Mouse (Mus musculus) limb, embryonic 15.5 days (tissue): ENCODE measurements around the gene Adgrf5. TPM values are rescaled to one million over a fixed set of nuclear protein-coding genes. Genes with fewer than 3 reads are reported as not detected.
A peak's percentile ranks its signal among the peaks of the same experiment; 100 is the strongest.

Experiments used
- ATAC-seq: fragments of 200-750 bp; cut with Nextera tagmentation; 2 replicates; pipeline ENCODE4 v1.8.0; 2017; ENCODE audit warnings: low read depth, moderate TSS enrichment; ENCODE audit not compliant: insufficient number of reproducible peaks, low FRiP score, low TSS enrichment
- H3K27ac ChIP-seq: fragments of 300-500 bp; sonication (generic); 2 replicates; pipeline ENCODE4 v1.5.1; 2015; ENCODE audit warnings: moderate library complexity, mild to moderate bottlenecking, inconsistent platforms
- H3K27me3 ChIP-seq: fragments of 300-500 bp; sonication (generic); 2 replicates; pipeline ENCODE4 v1.6.1; 2015; ENCODE audit warnings: inconsistent platforms
- H3K36me3 ChIP-seq: fragments of 300-500 bp; sonication (generic); 2 replicates; pipeline ENCODE4 v1.6.1; 2015; ENCODE audit warnings: inconsistent platforms
- H3K4me1 ChIP-seq: fragments of 300-500 bp; sonication (generic); 2 replicates; pipeline ENCODE4 v1.6.1; 2015; ENCODE audit warnings: inconsistent platforms
- H3K4me2 ChIP-seq: fragments of 300-500 bp; sonication (generic); 2 replicates; pipeline ENCODE4 v1.6.1; 2015; ENCODE audit warnings: mild to moderate bottlenecking, inconsistent platforms
- H3K4me3 ChIP-seq: fragments of 300-500 bp; sonication (generic); 2 replicates; pipeline ENCODE4 v1.5.1; 2015; ENCODE audit warnings: mild to moderate bottlenecking, inconsistent platforms
- H3K9ac ChIP-seq: fragments of 300-500 bp; sonication (generic); 2 replicates; pipeline ENCODE4 v1.6.1; 2015; ENCODE audit warnings: inconsistent platforms
- H3K9me3 ChIP-seq: fragments of 300-500 bp; sonication (generic); 2 replicates; pipeline ENCODE4 v1.6.1; 2016; ENCODE audit warnings: inconsistent platforms
- WGBS: fragments of 180-500 bp; shearing (Covaris S2); methylation state at CpG from one replicate; pipeline ENCODE4 v1.1.7; 2015; 5-methylcytosine and 5-hydroxymethylcytosine counted together
- polyA plus RNA-seq: library from polyadenylated mRNA; unstranded; fragments of >200 nt; fragmentation: Nextera tagmentation; extraction: Ambion mirVana; gene quantifications from 2 replicates; pipeline ENCODE4 v1.2.1, GENCODE M21; 2015

Adgrf5 gene
- polyA plus RNA-seq, 1 experiment from 2014 or later = 13.4 TPM

GRCm38 (mm10) chr17:43357902-43358539, 2.2 kb upstream of the Adgrf5 start:
- H3K9ac ChIP-seq = no peak overlapping the region
- no peaks in the 10 kb centered on the region for H3K27me3 ChIP-seq
- H3K4me1 ChIP-seq = peaks cover 9% of the 10 kb centered on the region; the same call in 1 of the 2 replicates
- H3K4me2 ChIP-seq = no peak overlapping the region
- WGBS = 14% methylated on average over 9 of the region's 9 CpGs
- H3K4me3 ChIP-seq = no peak overlapping the region
- ATAC-seq = no peak
- no peaks in the 10 kb centered on the region for H3K36me3 ChIP-seq
- no peaks in the 10 kb centered on the region for H3K9me3 ChIP-seq
- no peak overlapping the region for H3K27ac ChIP-seq

- 78% methylated on average over 11 of the region's 11 CpGs for WGBS
- Histone ChIP-seq H3K4me1 (peaks cover 9% of the 10 kb centered on the region; the same call in 1 of the 2 replicates), H3K9me3 (no peaks in the 10 kb centered on the region), H3K36me3 (no peaks in the 10 kb centered on the region), H3K4me2 (no peak overlapping the region), H3K27ac (no peak overlapping the region), H3K4me3 (peak overlapping the region; percentile 22; the same call in 1 of the 2 replicates), H3K9ac (no peak overlapping the region), H3K27me3 (no peaks in the 10 kb centered on the region)
- no peak for ATAC-seq
Observed at GRCm38 (mm10) chr17:43361021-43361420, 770 bp downstream of the Adgrf5 start.

GRCm38 (mm10) chr17:43362362-43362761, 2.1 kb downstream of the Adgrf5 start:
- WGBS = 70% methylated on average over 11 of the region's 11 CpGs
- H3K4me3 ChIP-seq = no peak overlapping the region
- no peak for ATAC-seq
- H3K27ac ChIP-seq = no peak overlapping the region
- no peaks in the 10 kb centered on the region for H3K9me3 ChIP-seq
- no peaks in the 10 kb centered on the region for H3K27me3 ChIP-seq
- H3K4me1 ChIP-seq = peaks cover 9% of the 10 kb centered on the region; the same call in 1 of the 2 replicates
- no peak overlapping the region for H3K4me2 ChIP-seq
- no peak overlapping the region for H3K9ac ChIP-seq
- H3K36me3 ChIP-seq = no peaks in the 10 kb centered on the region

GRCm38 (mm10) chr17:43362881-43363280, 2.6 kb downstream of the Adgrf5 start:
- no peak overlapping the region for H3K27ac ChIP-seq
- H3K27me3 ChIP-seq = no peaks in the 10 kb centered on the region
- WGBS = 65% methylated on average over 6 of the region's 6 CpGs
- no peak overlapping the region for H3K4me3 ChIP-seq
- no peaks in the 10 kb centered on the region for H3K9me3 ChIP-seq
- H3K9ac ChIP-seq = no peak overlapping the region
- H3K36me3 ChIP-seq = no peaks in the 10 kb centered on the region
- ATAC-seq = no peak
- H3K4me1 ChIP-seq = peaks cover 9% of the 10 kb centered on the region; the same call in 1 of the 2 replicates
- no peak overlapping the region for H3K4me2 ChIP-seq

DNA sequence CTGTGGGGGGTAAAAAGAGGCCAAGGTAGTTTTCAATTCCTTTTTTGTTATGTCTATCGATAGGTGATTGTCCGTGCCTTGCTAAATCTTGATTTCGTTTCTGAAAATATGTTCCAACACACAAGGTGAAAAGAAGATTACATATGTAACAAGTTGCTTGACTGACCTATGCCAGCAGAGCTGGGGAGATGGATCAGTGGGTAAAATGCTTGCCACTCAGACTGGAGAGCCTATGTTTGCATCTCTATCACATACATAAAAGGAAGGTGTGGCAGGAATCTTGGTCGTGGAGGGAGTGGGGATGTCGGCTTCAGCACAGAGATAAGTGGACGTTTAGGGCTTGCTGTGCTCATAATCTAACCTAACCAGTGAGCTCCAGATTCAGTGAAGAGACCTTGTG, 3.7 kb downstream of the Adgrf5 start:
- no peak overlapping the region for H3K27ac ChIP-seq
- H3K4me2 ChIP-seq = no peak overlapping the region
- H3K4me3 ChIP-seq = no peak overlapping the region
- H3K27me3 ChIP-seq = no peaks in the 10 kb centered on the region
- no peak overlapping the region for H3K9ac ChIP-seq
- peaks cover 9% of the 10 kb centered on the region; the same call in 1 of the 2 replicates for H3K4me1 ChIP-seq
- no peaks in the 10 kb centered on the region for H3K9me3 ChIP-seq
- no peaks in the 10 kb centered on the region for H3K36me3 ChIP-seq
- ATAC-seq = no peak
- 60% methylated on average over 6 of the region's 6 CpGs for WGBS

GRCm38 (mm10) chr17:43365297-43365696, 5.0 kb downstream of the Adgrf5 start:
- WGBS = 77% methylated on average over 6 of the region's 6 CpGs
- Histone ChIP-seq H3K27ac (no peak overlapping the region), H3K9me3 (no peaks in the 10 kb centered on the region), H3K4me3 (no peak overlapping the region), H3K36me3 (no peaks in the 10 kb centered on the region), H3K4me1 (peaks cover 3% of the 10 kb centered on the region; the same call in 1 of the 2 replicates), H3K27me3 (no peaks in the 10 kb centered on the region), H3K4me2 (no peak overlapping the region), H3K9ac (no peak overlapping the region)
- ATAC-seq = no peak

GRCm38 (mm10) chr17:43366486-43366885, 6.2 kb downstream of the Adgrf5 start:
- Histone ChIP-seq H3K36me3 (no peaks in the 10 kb centered on the region), H3K27ac (no peak overlapping the region), H3K4me1 (no peaks in the 10 kb centered on the region), H3K27me3 (no peaks in the 10 kb centered on the region), H3K9me3 (no peaks in the 10 kb centered on the region), H3K9ac (no peak overlapping the region), H3K4me3 (no peak overlapping the region), H3K4me2 (no peak overlapping the region)
- ATAC-seq = no peak
- 77% methylated on average over 9 of the region's 9 CpGs for WGBS

DNA sequence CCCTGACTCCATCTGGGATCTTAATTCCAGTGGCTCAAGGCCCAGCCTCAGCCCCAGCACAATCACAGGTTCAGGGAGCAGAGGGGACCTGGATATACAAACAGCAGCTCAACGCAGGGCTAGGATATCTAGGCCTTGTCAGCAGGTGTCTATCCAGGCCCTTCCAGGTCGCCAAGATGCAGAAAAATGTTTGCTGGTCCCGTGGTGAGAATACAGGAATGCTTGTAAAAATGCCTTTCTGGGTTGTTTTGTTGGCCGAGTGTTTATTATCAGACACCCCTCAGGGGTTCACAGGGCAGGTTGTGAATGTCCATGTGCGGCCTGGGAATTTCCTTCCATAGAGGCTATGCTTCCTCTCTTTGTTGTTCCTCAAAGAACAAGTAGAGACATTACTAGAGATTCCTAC, 7.9 kb downstream of the Adgrf5 start:
- Histone ChIP-seq H3K27me3 (no peaks in the 10 kb centered on the region), H3K36me3 (no peaks in the 10 kb centered on the region), H3K4me3 (no peak overlapping the region), H3K4me2 (no peak overlapping the region), H3K9ac (no peak overlapping the region), H3K9me3 (no peaks in the 10 kb centered on the region), H3K4me1 (no peaks in the 10 kb centered on the region), H3K27ac (no peak overlapping the region)
- 24% methylated on average over 5 of the region's 5 CpGs for WGBS
- ATAC-seq = no peak

GRCm38 (mm10) chr17:43372604-43373003, 12.4 kb downstream of the Adgrf5 start:
- no peaks in the 10 kb centered on the region for H3K36me3 ChIP-seq
- H3K27ac ChIP-seq = no peak overlapping the region
- no peak overlapping the region for H3K4me2 ChIP-seq
- no peaks in the 10 kb centered on the region for H3K4me1 ChIP-seq
- no peak overlapping the region for H3K4me3 ChIP-seq
- no peaks in the 10 kb centered on the region for H3K27me3 ChIP-seq
- H3K9ac ChIP-seq = no peak overlapping the region
- no peaks in the 10 kb centered on the region for H3K9me3 ChIP-seq
- ATAC-seq = no peak
- 71% methylated on average over 4 of the region's 4 CpGs for WGBS

GRCm38 (mm10) chr17:43374020-43374419, 13.8 kb downstream of the Adgrf5 start:
- Histone ChIP-seq H3K9me3 (no peaks in the 10 kb centered on the region), H3K27ac (no peak overlapping the region), H3K27me3 (no peaks in the 10 kb centered on the region), H3K4me1 (no peaks in the 10 kb centered on the region), H3K4me3 (no peak overlapping the region), H3K4me2 (no peak overlapping the region), H3K9ac (no peak overlapping the region), H3K36me3 (no peaks in the 10 kb centered on the region)
- no peak for ATAC-seq
- WGBS = 61% methylated on average over 4 of the region's 4 CpGs

DNA sequence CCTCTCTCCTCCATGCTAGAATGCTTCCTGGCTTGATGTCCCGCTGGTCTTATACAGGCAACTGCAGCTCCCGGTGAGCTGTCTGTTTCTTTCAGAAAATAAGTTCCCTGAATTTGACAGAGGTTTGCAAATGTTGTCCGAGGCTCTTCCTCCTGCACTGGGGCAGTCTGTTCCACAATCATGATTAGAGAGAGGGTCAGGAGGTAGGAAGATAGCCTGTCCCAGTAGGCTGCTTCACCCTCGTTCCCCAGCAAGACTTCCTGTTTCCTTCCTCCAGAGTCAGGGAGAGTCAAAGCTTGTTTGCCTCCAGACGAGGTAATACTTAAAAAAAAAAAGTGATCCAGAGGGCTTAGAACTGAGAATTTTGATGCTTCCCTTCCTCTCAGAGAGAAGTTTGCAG, 16.3 kb downstream of the Adgrf5 start:
- 53% methylated on average over 5 of the region's 5 CpGs for WGBS
- H3K9ac ChIP-seq = no peak overlapping the region
- no peaks in the 10 kb centered on the region for H3K4me1 ChIP-seq
- no peaks in the 10 kb centered on the region for H3K9me3 ChIP-seq
- H3K27me3 ChIP-seq = no peaks in the 10 kb centered on the region
- no peak for ATAC-seq
- H3K36me3 ChIP-seq = no peaks in the 10 kb centered on the region
- H3K4me2 ChIP-seq = no peak overlapping the region
- H3K4me3 ChIP-seq = no peak overlapping the region
- H3K27ac ChIP-seq = no peak overlapping the region

- no peak overlapping the region for H3K4me3 ChIP-seq
- H3K9me3 ChIP-seq = no peaks in the 10 kb centered on the region
- H3K27ac ChIP-seq = no peak overlapping the region
- H3K36me3 ChIP-seq = no peaks in the 10 kb centered on the region
- no peak for ATAC-seq
- WGBS = 75% methylated on average over 5 of the region's 5 CpGs
- H3K27me3 ChIP-seq = no peaks in the 10 kb centered on the region
- no peak overlapping the region for H3K9ac ChIP-seq
- H3K4me2 ChIP-seq = no peak overlapping the region
- H3K4me1 ChIP-seq = no peaks in the 10 kb centered on the region
Observed at GRCm38 (mm10) chr17:43378703-43379102, 18.5 kb downstream of the Adgrf5 start.

GRCm38 (mm10) chr17:43386331-43386730, 26.1 kb downstream of the Adgrf5 start:
- H3K4me2 ChIP-seq = no peak overlapping the region

More at GRCm38 (mm10) chr17:43386331-43386730, 26.1 kb downstream of the Adgrf5 start:
- no peak overlapping the region for H3K27ac ChIP-seq
- H3K9ac ChIP-seq = no peak overlapping the region
- H3K4me3 ChIP-seq = no peak overlapping the region
- no peak for ATAC-seq
- 80% methylated on average over 5 of the region's 5 CpGs for WGBS
- H3K36me3 ChIP-seq = no peaks in the 10 kb centered on the region
- no peaks in the 10 kb centered on the region for H3K27me3 ChIP-seq
- H3K4me1 ChIP-seq = no peaks in the 10 kb centered on the region
- no peaks in the 10 kb centered on the region for H3K9me3 ChIP-seq
